Mouse (Mus musculus): ENCODE data around the gene Rgcc.

Gene Rgcc

GRCm38 (mm10) chr14:79299796-79300195 is 1.6 kb downstream of the Rgcc start:
- peak; percentile 70 for DNase-seq

- DNase-seq = no peak
These were observed 2.2 kb downstream of the Rgcc start for GRCm38 (mm10) chr14:79299230-79299629.

DNA sequence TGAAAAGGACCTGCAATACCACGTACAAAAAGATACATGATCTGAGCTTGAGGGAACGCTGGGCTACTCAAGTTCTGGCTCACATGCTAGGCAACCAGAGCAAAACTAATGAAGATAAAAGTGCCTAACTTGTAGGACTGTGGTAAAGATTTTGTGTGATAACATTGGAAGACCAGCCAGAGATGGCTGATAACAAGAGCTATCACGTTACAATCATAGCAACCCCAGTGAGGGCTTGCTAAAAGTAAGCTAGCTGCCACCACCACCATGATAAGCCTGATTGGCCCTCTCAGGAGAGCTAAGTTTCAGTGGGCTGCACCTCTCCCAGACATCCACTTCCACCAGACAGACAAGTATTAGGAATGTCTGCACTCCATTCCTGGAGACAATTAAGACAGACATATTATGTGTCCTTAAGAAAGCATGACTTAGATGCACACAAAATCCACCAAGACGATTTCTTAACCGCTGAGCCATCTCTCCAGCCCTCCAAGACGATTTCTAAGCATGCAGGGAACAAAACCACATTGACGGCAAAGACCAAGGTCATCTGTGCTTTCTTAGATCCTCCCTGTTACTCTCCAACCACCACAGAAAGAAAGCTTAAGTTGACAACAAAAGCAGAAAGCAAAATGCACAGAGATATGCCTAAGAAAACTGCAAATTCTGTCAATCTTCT is 3.0 kb downstream of the Rgcc start:
- no peak for DNase-seq

DNA sequence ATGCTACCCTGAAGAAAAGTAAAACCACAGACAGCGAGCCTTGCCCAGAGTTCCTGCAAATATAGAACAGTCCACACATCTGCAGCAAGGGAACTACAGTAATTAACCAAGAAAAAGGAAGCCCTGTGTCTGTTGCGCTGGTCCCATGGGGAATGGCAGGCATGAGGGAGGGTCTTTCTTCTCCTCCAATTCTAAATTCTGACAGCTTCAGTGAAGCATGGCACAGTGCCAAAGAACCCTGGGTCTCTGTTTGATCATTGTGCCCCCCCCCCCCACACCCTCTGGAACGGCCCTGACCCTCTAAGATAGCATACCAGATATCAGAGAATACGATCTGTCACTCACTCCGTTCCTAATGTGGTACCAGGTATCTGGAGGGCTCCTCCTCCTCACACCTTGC is 4.6 kb downstream of the Rgcc start:
- DNase-seq = no peak

GRCm38 (mm10) chr14:79296201-79296600 is 5.2 kb downstream of the Rgcc start:
- DNase-seq = no peak

- no peak for DNase-seq
These were observed 5.9 kb downstream of the Rgcc start for GRCm38 (mm10) chr14:79295579-79295978.

DNA sequence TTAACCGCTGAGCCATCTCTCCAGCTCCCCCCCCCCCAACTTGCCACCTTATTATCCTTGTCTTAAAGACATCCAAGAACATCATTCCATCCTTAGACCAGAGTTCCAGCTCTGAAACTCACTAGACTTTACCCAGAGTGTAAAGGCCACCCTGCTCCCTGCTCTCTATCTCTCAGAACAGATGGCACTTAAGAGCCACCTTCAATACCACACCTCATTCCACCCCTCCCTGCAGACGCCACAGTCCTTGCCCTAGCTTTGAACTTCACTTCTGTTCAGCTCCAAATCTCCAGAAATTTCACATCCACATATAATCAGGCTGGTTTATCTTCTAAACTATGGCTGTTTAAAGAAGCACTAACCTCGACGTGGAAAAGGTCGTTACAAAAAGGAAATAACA is 6.5 kb downstream of the Rgcc start:
- DNase-seq = no peak

DNA sequence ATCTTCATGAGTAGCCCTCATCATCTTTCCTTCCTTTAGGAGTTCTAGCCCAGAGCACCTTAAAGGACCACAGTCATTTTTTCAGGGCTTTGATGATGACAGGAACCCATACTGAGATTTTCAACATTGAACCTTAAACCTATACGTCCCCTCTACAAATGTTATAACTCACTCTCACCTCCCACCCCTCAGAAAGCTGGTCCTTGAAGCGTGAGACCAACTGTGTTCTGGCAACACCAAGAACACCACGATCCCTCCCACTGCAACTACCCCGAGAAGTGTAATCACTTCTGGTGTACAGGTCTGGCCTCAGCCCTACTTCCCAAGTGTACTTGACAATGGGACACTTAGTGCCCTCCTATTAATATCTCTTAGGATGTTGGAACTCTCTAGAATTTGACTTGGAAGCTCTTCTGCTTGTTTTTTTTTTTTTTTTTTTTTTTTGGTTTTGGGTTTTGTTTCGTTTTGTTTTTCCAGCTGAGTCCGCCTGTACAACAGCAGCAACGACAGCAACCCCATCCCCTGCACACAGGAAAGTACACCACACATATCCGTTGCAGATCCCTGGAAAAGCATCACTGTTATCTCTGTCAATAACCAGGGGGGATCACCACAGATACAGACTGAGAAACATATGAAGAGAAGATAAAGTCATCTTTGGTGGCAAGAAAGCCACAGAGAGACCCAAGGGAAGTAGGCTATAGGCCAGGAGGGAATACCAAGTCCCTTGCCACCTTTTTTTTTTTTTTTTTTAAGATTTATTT is 7.2 kb downstream of the Rgcc start:
- DNase-seq = no peak

DNA sequence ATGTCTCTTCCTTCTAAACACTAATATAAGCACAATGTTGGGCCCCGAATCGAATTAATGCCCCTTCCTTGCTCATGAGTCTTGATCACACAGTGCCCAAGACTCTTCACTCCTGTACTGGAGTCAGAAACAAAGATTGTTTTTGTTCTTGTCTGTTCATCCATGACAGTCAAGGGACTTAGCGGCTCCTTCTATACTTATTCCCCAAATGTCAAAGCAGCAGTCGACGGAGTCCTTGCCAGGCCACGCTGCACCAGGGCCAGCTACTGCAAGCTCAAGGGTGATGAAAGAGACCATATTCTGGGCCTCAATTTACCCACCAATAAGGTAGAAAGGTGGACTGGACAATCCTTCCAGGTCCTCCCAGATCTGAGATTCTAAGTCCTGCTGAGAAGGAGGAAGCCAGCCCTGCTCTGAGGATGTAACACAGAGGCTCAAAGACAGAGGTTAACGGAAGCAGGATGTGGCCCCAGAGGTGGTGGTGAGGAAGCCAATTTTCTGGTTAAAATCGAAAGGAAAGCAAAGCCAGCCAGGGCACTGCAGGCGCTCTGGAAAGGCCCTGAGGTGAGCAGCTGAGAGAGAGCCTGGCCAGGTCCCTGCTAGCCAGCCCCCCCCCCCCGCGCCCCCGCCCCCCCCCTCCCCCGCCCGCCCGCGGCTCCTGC is 8.2 kb downstream of the Rgcc start:
- DNase-seq = peak; percentile 56

DNA sequence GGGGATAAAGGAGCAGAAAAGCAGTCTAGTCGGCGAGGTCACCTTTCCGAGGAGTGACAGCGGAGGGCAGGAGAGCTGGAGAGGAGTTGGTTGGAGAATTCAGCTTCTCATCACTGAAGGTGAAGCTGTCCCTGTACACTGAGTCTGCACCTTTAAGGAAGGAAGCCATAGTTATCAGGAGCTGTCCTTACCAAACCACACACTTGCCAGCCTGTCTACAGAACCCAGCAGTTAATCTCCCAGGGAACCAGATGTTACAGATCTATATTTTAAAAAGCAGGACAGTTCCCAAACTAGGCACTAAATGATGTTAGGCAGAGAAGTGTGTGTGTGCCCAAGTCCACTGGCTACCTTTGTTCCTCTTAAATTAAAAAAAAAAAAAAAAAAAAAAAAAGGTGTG is 9.8 kb downstream of the Rgcc start:
- no peak for DNase-seq

DNA sequence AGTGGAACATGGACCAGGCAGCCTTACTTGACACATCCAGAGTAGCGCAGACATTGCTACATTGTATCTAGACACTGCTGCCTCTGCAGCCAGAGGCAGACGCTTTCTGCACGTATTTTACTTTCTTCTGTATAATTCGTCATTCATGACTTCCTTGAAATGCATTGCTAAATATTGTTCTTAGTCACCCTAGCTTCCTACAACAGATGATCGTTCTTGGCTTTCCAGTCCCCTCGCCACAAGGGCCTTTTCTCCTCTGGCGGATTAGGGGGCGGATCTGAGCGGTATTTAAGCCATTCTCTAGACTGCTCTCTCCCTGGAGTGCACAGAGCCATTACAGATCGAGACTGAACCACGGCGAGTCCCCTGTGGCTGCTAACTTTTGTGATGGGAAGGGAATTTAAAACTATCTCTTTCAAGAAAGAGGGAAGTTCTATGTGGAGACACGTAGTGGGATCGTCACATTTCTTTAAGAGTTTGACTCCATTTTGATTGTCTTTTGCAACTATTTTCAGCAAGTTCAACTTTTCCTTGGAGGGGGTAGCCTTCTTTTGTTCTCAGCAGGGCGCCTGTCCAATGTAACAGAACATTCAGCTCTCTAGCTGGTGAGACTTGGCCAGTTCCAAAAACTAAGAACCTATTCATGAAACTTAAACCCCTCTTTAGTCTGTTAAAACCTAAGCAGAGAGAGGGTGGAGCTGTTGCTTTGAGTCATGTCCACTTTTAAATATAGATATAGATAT is 10.6 kb downstream of the Rgcc start:
- no peak for DNase-seq

- no peak for DNase-seq
These were observed 11.5 kb downstream of the Rgcc start for GRCm38 (mm10) chr14:79289909-79290308.

- DNase-seq = no peak
These were observed 13.2 kb downstream of the Rgcc start for GRCm38 (mm10) chr14:79288280-79288679.

- no peak for DNase-seq
These were observed 14.1 kb downstream of the Rgcc start for GRCm38 (mm10) chr14:79287251-79287863.

DNA sequence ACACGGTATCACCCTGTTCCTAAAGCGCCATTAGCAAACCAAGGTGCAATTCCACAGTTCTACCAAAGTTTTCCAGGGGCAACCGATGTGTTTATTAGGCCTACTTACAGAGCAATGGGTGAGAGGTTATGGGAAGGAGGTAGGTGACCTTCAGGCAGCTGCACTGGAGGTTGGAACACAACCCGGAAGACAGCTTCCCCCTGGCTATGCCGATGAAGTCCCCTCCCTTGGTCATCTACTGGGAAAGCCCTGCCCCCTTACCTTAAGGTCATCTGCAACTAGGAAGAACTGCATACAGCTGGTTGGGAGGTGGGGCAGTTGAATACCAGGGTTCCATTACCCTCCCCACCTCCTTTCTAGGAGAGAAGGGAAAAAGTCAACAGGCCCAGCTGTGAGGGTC is 15.9 kb downstream of the Rgcc start:
- no peak for DNase-seq

GRCm38 (mm10) chr14:79284616-79285015 is 16.8 kb downstream of the Rgcc start:
- no peak for DNase-seq

DNA sequence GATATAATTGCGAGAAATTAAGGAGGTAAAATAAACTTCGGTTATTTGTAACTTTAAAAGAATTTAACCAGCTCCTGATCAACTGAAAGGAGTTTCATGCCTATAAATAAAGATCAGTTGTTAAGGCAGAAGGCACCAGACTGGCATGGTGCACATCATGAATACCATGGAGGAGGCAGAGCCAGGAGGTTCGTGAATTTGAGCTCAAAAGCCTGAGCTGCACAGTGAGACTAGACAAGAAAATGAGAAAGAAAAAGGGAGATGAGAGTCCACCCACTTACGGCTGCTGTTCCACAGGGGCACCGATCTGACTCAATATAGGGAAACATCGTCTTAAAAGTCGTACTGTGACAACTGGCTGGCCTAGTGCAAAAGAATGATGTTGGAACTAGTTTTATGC is 17.5 kb downstream of the Rgcc start:
- no peak for DNase-seq

DNA sequence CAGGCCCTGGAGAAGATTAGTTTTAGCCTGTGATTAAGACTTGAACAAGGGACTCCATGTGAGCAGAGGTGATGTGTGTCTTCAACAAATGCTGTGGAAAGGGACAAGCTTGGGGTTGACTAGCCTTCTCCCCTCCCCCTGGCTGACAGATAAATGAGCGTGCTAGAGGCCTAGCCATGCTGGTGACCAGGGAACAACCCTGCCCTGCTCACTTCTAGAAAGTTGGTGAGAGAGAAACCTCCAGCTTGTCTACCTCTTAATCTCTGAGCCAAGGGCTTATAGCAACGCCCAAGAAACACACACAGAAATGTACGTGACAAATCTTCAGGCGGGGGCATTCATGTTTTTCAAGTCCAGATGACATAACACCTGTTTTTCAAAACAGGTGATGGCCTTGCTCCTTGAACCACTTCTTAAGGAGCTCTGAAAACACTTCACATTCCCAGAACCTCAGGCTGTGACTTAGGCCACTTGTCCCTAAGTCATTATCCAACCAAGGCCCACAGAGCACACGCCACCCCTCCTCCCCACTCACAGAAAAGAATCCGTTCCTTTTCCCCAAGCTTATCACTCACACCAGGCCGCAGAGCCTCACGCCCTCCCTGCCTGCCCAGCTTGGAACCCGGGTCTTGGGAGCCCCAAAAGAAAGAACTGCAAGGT is 19.4 kb downstream of the Rgcc start:
- peak; percentile 48 for DNase-seq

GRCm38 (mm10) chr14:79280456-79280855 is 21.0 kb downstream of the Rgcc start:
- DNase-seq = no peak

GRCm38 (mm10) chr14:79279494-79279893 is 22.0 kb downstream of the Rgcc start:
- no peak for DNase-seq

- no peak for DNase-seq
These were observed 22.5 kb downstream of the Rgcc start for GRCm38 (mm10) chr14:79278927-79279326.

- no peak for DNase-seq
These were observed 23.5 kb downstream of the Rgcc start for GRCm38 (mm10) chr14:79277922-79278321.
